Mouse (Mus musculus) C2C12 (cell line): Measurements from ENCODE around the gene Sart1. TPM values are rescaled to one million over a fixed set of nuclear protein-coding genes. Genes with fewer than 3 reads are reported as not detected.
"Not testable (repeated sequence)": the region's sequence is repeated elsewhere in the genome, so short reads cannot be mapped to it uniquely, and the experiment has no call there.

Experiments
- H3K27me3 ChIP-seq: one replicate; pipeline ENCODE4 v1.6.1; 2011; ENCODE audit not compliant: control insufficient read depth, insufficient read depth, insufficient read length
- H3K36me3 ChIP-seq: one replicate; pipeline ENCODE4 v1.6.1; 2011; ENCODE audit not compliant: control insufficient read depth, insufficient read depth
- H3K4me3 ChIP-seq: one replicate; pipeline ENCODE4 v1.5.1; 2011; ENCODE audit warnings: mild to moderate bottlenecking, control low read depth; ENCODE audit not compliant: poor library complexity, insufficient read depth, severe bottlenecking
- H3K79me2 ChIP-seq: one replicate; pipeline ENCODE4 v1.6.1; 2011; ENCODE audit not compliant: control insufficient read depth, insufficient read depth
- H3K79me3 ChIP-seq: one replicate; pipeline ENCODE4 v1.6.1; 2011; ENCODE audit warnings: low read depth, control low read depth
- H3ac ChIP-seq: one replicate; pipeline ENCODE3; 2011; ENCODE audit warnings: low read depth; ENCODE audit not compliant: control insufficient read depth, insufficient read length
- CEBPB ChIP-seq: IDR thresholded peaks from one replicate; pipeline ENCODE4 v1.6.1; 2011; ENCODE audit warnings: low read depth, mild to moderate bottlenecking, control low read depth, moderate library complexity
- CTCF ChIP-seq: IDR thresholded peaks from one replicate; pipeline ENCODE4 v1.5.1; 2011; ENCODE audit not compliant: control insufficient read depth, insufficient read depth, insufficient read length
- FOSL1 ChIP-seq: IDR thresholded peaks from one replicate; pipeline ENCODE4 v1.8.0; 2011; ENCODE audit warnings: mild to moderate bottlenecking, low read length; ENCODE audit not compliant: poor library complexity, insufficient read depth, severe bottlenecking
- MAX ChIP-seq: IDR thresholded peaks from one replicate; pipeline ENCODE4 v1.6.1; 2011; ENCODE audit warnings: mild to moderate bottlenecking, control low read depth
- MYOD1 ChIP-seq: IDR thresholded peaks from one replicate; pipeline ENCODE4 v1.6.1; 2011; ENCODE audit warnings: low read depth; ENCODE audit not compliant: control insufficient read depth, insufficient read length
- MYOG ChIP-seq: IDR thresholded peaks from one replicate; pipeline ENCODE4 v1.6.1; 2011; ENCODE audit not compliant: control insufficient read depth, insufficient read length; ENCODE audit errors: extremely low read depth
- USF1 ChIP-seq: IDR thresholded peaks from one replicate; pipeline ENCODE4 v1.6.1; 2011; ENCODE audit warnings: low read depth, mild to moderate bottlenecking, control low read depth, moderate library complexity
- polyA plus RNA-seq: library from polyadenylated mRNA; unstranded; fragments of >200 nt; fragmentation: generic; extraction: Trizol; gene quantifications from one replicate; pipeline ENCODE4 v1.2.1, GENCODE M21; 2012; ENCODE audit warnings: missing spikeins

Sart1 gene
- polyA plus RNA-seq, 1 experiment: 68.5 TPM

DNA sequence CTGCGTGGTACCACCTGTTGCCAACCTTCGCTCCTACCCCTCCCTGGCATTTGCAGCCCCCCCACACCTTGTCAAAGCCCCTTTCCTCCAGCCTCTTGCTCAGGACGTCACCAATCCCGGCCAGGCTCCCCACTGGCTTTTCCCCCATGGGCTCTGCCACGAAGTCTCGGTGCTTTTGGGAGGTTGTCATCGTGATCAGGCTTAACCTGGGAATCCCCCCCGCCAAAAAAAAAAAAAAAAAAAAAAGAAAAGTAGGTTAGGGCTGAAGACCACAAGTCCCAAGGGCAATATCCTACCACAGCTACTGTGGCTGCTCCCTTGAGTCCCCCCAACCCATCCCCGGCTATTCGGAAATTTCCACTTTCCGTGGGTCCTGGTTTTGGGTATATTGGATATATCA lies 22.8 kb downstream of the Sart1 start:
- no peak for TF ChIP-seq MAX
- no peak for TF ChIP-seq USF1
- TF ChIP-seq MYOG: no peak
- TF ChIP-seq MYOD1: no peak
- no peak for TF ChIP-seq CEBPB
- no peak for TF ChIP-seq FOSL1
- no peak for TF ChIP-seq CTCF
- peaks cover 48% of the 10 kb centered on the region for H3K79me3 ChIP-seq
- H3ac ChIP-seq: peak overlapping the region; percentile 60
- H3K4me3 ChIP-seq: peak overlapping the region; percentile 100
- peaks cover 76% of the 10 kb centered on the region for H3K79me2 ChIP-seq
- no peaks in the 10 kb centered on the region for H3K27me3 ChIP-seq
- H3K36me3 ChIP-seq: peaks cover 50% of the 10 kb centered on the region

DNA sequence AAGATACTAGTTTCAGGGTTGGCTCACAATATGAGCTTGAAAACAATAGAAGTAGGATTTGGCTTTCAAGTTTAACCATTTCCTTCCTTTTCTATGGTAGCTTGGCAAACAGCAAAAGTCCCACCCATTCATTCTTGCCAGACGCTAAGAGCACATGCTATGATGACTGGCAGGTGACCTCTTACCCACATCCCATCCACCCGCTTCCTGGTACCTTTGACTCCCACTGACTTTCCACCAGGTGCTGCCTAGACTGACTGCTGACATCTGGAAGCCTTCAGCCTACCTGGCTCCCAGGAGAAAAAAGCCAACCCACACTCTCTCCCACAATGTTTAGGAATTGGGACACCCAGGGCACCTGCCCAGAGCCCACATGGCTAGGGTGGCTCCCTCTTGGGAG lies 24.4 kb downstream of the Sart1 start:
- Histone ChIP-seq H3K4me3 (no peak overlapping the region), H3K36me3 (peaks cover 34% of the 10 kb centered on the region)

GRCm38 (mm10) chr19:5362186-5362585 lies 26.3 kb downstream of the Sart1 start:
- Histone ChIP-seq H3K27me3 (no peaks in the 10 kb centered on the region), H3K79me2 (peaks cover 40% of the 10 kb centered on the region), H3ac (no peak overlapping the region), H3K36me3 (peaks cover 22% of the 10 kb centered on the region), H3K79me3 (peaks cover 18% of the 10 kb centered on the region), H3K4me3 (no peak overlapping the region)
- TF ChIP-seq MAX: no peak
- TF ChIP-seq CEBPB: no peak
- no peak for TF ChIP-seq FOSL1
- no peak for TF ChIP-seq CTCF
- no peak for TF ChIP-seq MYOG
- TF ChIP-seq USF1: no peak

More for the DNA sequence above, 24.4 kb downstream of the Sart1 start:
- no peak for TF ChIP-seq FOSL1
- no peak for TF ChIP-seq MYOG
- no peak for TF ChIP-seq CTCF
- no peak for TF ChIP-seq CEBPB
- no peak for TF ChIP-seq MAX
- no peak for TF ChIP-seq MYOD1
- TF ChIP-seq USF1: no peak
- Histone ChIP-seq H3K79me3 (peaks cover 38% of the 10 kb centered on the region), H3K27me3 (no peaks in the 10 kb centered on the region), H3ac (no peak overlapping the region), H3K79me2 (peaks cover 59% of the 10 kb centered on the region)

DNA sequence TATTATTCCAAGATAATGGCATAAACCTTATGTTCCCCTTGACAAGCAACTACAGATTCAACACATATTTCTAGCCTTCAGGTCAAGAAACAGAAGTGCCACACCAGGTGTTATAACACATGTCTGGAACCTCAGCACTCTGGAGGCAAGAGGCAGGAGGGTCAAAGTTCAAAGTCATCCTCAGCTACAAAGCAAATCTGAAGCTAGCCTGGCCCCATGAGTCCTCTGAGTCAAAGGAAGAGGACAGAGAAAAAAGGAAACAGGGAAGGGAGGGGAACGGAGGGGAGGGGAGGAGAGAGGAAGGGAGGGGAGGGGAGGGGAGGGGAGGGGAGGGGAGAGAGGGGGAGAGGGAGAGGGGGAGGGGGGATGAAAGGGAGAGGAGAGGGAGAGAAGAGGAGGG lies 32.4 kb downstream of the Sart1 start:
- Histone ChIP-seq H3K36me3 (no peaks in the 10 kb centered on the region), H3K27me3 (no peaks in the 10 kb centered on the region), H3K4me3 (no peak overlapping the region), H3K79me3 (no peaks in the 10 kb centered on the region), H3K79me2 (no peaks in the 10 kb centered on the region), H3ac (no peak overlapping the region)
- TF ChIP-seq CEBPB (no peak), MYOD1 (no peak), MYOG (no peak), USF1 (no peak), FOSL1 (no peak), CTCF (no peak), MAX (no peak)

GRCm38 (mm10) chr19:5353609-5354008 lies 34.9 kb downstream of the Sart1 start:
- Histone ChIP-seq H3K79me2 (no peaks in the 10 kb centered on the region), H3K4me3 (no peak overlapping the region), H3ac (no peak overlapping the region), H3K27me3 (no peaks in the 10 kb centered on the region), H3K36me3 (no peaks in the 10 kb centered on the region), H3K79me3 (no peaks in the 10 kb centered on the region)
- TF ChIP-seq MYOD1 (no peak), FOSL1 (no peak), USF1 (no peak), MYOG (no peak), MAX (no peak), CEBPB (no peak), CTCF (no peak)

DNA sequence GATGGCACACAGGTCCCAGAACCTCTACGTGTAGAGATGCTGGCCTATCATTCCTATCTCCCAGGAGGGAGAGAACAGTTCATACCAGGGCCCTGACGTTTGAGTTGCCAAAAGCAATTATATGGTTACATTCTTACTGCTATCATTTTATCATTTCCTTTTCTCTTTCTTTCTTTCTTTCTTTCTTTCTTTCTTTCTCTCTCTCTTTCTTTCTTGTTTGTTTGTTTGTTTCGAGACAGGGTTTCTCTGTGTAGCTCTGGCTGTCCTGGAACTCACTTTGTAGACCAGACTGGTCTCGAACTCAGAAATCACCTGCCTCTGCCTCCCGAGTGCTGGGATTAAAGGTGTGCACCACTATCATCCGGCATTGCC lies 39.0 kb downstream of the Sart1 start, which contains the start of gene Cst6:
Gene Cst6 (minus strand): TSS at position 73 of the 372 bp plus-strand sequence.
- not testable (repeated sequence) for H3K79me3 ChIP-seq, H3K36me3 ChIP-seq, H3K4me3 ChIP-seq, H3K79me2 ChIP-seq, H3K27me3 ChIP-seq
- H3ac ChIP-seq: peak within 1 kb of the TSS; percentile 82
